In the genomic region with DNA sequence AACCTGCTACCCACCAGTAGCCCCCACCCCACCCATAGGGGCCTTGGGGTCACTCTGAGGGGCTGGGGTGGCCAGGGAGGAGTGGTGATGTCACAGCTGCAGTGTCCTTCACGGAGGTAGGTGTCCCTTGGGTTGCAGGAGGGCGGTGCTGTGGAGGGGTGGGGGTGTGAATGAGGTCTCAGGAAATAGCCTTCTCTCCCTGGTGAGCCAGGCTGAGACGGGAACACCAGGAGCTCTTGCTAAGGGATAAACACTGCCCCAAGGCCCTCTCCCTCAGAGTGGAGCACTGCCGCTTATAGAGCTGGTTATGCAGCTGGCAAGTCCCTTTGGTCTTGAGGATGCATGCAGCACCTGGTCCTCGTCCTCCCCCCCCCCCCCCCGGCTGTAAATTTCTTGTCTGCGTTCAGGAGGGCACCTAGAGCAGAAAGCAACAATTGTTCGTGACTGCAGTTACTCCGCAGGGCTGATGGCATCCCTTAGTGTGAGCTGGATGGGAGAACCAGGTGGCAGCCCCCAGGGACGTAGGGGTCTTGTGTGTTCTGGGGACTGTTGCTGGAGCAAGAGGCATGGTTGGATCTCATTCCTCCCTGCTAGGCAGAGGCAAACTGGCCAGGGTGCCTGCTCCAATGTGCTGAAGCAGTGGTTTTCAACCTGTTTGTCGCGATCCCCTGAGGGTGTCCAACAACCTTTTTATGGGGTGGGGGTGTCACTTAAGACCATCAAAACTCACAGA, we compare ENCODE assay signal across 9 mouse cellular contexts. TPM values are rescaled to one million over a fixed set of nuclear protein-coding genes. Genes with fewer than 3 reads are reported as not detected.
DNase-seq lines count a peak whose midpoint lies in the region; ATAC-seq and TF ChIP-seq lines count a peak whose summit lies in the region.
"Had no signal": no experiment of that assay in that cellular context is flagged by ENCODE, and none has a peak within 500 bp of the region (broad histone marks: within the 10 kb centered on the region; RNA-seq: fewer than 3 reads in every experiment).

No protein-coding gene starts in this region.

- no peak for ATAC-seq in kidney, postnatal 0 days (replicated peaks; ENCODE audit: low FRiP score, low read depth)
- peak; percentile 52 for ATAC-seq in forebrain, embryonic 16.5 days
- peak; percentile 9; the same call in 1 of the 2 replicates for ATAC-seq in limb, embryonic 14.5 days (ENCODE audit: low FRiP score, low read depth)
- ATAC-seq in inflammation-experienced regulatory T-cells, adult 6 months = no peak

- H3K9me3 ChIP-seq in kidney, postnatal 0 days (replicated peaks; ENCODE audit: low read length) = no peaks in the 10 kb centered on the region
- no peaks in the 10 kb centered on the region for H3K9me3 ChIP-seq in forebrain, embryonic 16.5 days (ENCODE audit: control insufficient read depth, low read length)
- no peaks in the 10 kb centered on the region for H3K9me3 ChIP-seq in limb, embryonic 14.5 days (ENCODE audit: control insufficient read depth, low read length)
- H3K9me3 ChIP-seq: G1E had no signal

- peak overlapping the region; percentile 51 for H3K4me2 ChIP-seq in kidney, postnatal 0 days (ENCODE audit: low read length)
- peak overlapping the region; percentile 79 for H3K4me2 ChIP-seq in forebrain, embryonic 16.5 days (ENCODE audit: low read length)
- H3K4me2 ChIP-seq in limb, embryonic 14.5 days (replicated peaks; ENCODE audit: low read depth, low read length, severe bottlenecking) = no peak overlapping the region

- WGBS in kidney, postnatal 0 days = 45% methylated on average over 11 of the region's 12 CpGs
- WGBS in forebrain, embryonic 16.5 days = 31% methylated on average over 11 of the region's 12 CpGs
- WGBS in limb, embryonic 14.5 days = 45% methylated on average over 7 of the region's 12 CpGs
- 73% methylated on average over 12 of the region's 12 CpGs for WGBS in small intestine, adult 2 months

- H3K4me1 ChIP-seq in kidney, postnatal 0 days (replicated peaks; ENCODE audit: insufficient read depth, low read length) = peaks cover 41% of the 10 kb centered on the region
- H3K4me1 ChIP-seq in forebrain, embryonic 16.5 days (replicated peaks; ENCODE audit: control insufficient read depth, insufficient read depth, low read length) = peaks cover 35% of the 10 kb centered on the region
- H3K4me1 ChIP-seq in limb, embryonic 14.5 days (ENCODE audit: control insufficient read depth, insufficient read depth, low read length) = peaks cover 32% of the 10 kb centered on the region
- H3K4me1 ChIP-seq in small intestine, adult 2 months (ENCODE audit: control insufficient read depth, insufficient read depth, insufficient read length, low read length) = peaks cover 42% of the 10 kb centered on the region

- H3K27me3 ChIP-seq in kidney, postnatal 0 days (ENCODE audit: insufficient read depth, low read length) = no peaks in the 10 kb centered on the region
- H3K27me3 ChIP-seq in forebrain, embryonic 16.5 days (replicated peaks; ENCODE audit: control insufficient read depth, insufficient read depth, low read length) = no peaks in the 10 kb centered on the region
- H3K27me3 ChIP-seq in limb, embryonic 14.5 days (ENCODE audit: control insufficient read depth, insufficient read depth, low read length) = no peaks in the 10 kb centered on the region
- no peaks in the 10 kb centered on the region for H3K27me3 ChIP-seq in small intestine, adult 2 months (ENCODE audit: control insufficient read depth, insufficient read depth, low read length)

- TF ChIP-seq CTCF in kidney, postnatal 0 days (IDR thresholded peaks at IDR 0.05; ENCODE audit: low read depth) = no peak
- no peak for TF ChIP-seq CTCF in small intestine, adult 2 months (IDR thresholded peaks at IDR 0.05; ENCODE audit: extremely low read depth, insufficient read length, insufficient replicate concordance, low read depth, low read length)

- TF ChIP-seq POLR2A in limb, embryonic 14.5 days (IDR thresholded peaks at IDR 0.05; ENCODE audit: borderline replicate concordance, extremely low read depth, insufficient read depth, insufficient read length) = no peak
- TF ChIP-seq POLR2A in small intestine, adult 2 months (IDR thresholded peaks at IDR 0.05; ENCODE audit: low read depth, low read length) = no peak

- peaks cover 19% of the 10 kb centered on the region for H3K36me3 ChIP-seq in kidney, postnatal 0 days (ENCODE audit: insufficient read depth, low read length)
- H3K36me3 ChIP-seq in forebrain, embryonic 16.5 days (ENCODE audit: control insufficient read depth, insufficient read depth) = peaks cover 3% of the 10 kb centered on the region; the same call in 1 of the 2 replicates
- H3K36me3 ChIP-seq in limb, embryonic 14.5 days (ENCODE audit: control insufficient read depth, insufficient read depth, low read length) = peaks cover 17% of the 10 kb centered on the region
- peaks cover 37% of the 10 kb centered on the region for H3K36me3 ChIP-seq in small intestine, adult 2 months (ENCODE audit: control insufficient read depth, insufficient read depth, low read length)

- H3K27ac ChIP-seq in kidney, postnatal 0 days = no peak overlapping the region
- H3K27ac ChIP-seq in forebrain, embryonic 16.5 days (ENCODE audit: low read length) = peak overlapping the region; percentile 93
- no peak overlapping the region for H3K27ac ChIP-seq in limb, embryonic 14.5 days (replicated peaks; ENCODE audit: low read depth, low read length)
- H3K27ac ChIP-seq in small intestine, adult 2 months (ENCODE audit: insufficient read depth, low read depth, low read length) = peak overlapping the region; percentile 15; the same call in 1 of the 2 replicates

- no peak overlapping the region for H3K4me3 ChIP-seq in kidney, postnatal 0 days (replicated peaks; ENCODE audit: low read depth, low read length)
- peak overlapping the region; percentile 42 for H3K4me3 ChIP-seq in forebrain, embryonic 16.5 days (replicated peaks; ENCODE audit: low read length)
- no peak overlapping the region for H3K4me3 ChIP-seq in limb, embryonic 14.5 days (replicated peaks; ENCODE audit: low read length)
- H3K4me3 ChIP-seq in small intestine, adult 2 months (ENCODE audit: low read depth, low read length) = no peak overlapping the region

- DNase-seq in kidney, postnatal 0 days (ENCODE audit: low spot score) = peak; percentile 11
- DNase-seq in kidney, postnatal 25 days = no peak
- peak; percentile 18 for DNase-seq in limb, embryonic 14.5 days (ENCODE audit: low spot score)
- DNase-seq in thymus, postnatal 36 days = no peak
- DNase-seq in layer of hippocampus, adult 9-10 months (ENCODE audit: low spot score) = no peak

- no peak overlapping the region for H3K9ac ChIP-seq in kidney, postnatal 0 days (ENCODE audit: low read depth, low read length)
- H3K9ac ChIP-seq in forebrain, embryonic 16.5 days (replicated peaks; ENCODE audit: low read depth, low read length) = peak overlapping the region; percentile 68
- H3K9ac ChIP-seq in limb, embryonic 14.5 days (ENCODE audit: low read depth, low read length, severe bottlenecking) = 0 out of 2 replicates have a peak overlapping the region, but pooled peaks have one; percentile 38

RNA-seq across cellular contexts. Expression of a gene that starts 7.0 kb away (rescaled TPM):
- 12.8 and 14.4 TPM in 2 replicates for polyA plus RNA-seq in kidney, postnatal 0 days (2015; fragmentation: Nextera tagmentation; extraction: Ambion mirVana)
- polyA plus RNA-seq in forebrain, embryonic 16.5 days (2015; fragmentation: Nextera tagmentation; extraction: Ambion mirVana) = 22.6 and 23.1 TPM in 2 replicates
- 6.7 and 7.3 TPM in 2 replicates for polyA plus RNA-seq in limb, embryonic 14.5 days (2012; rRNA removed)
- 6.2 and 6.6 TPM in 2 replicates for polyA plus RNA-seq in limb, embryonic 14.5 days (2014; fragmentation: Nextera tagmentation; extraction: Ambion mirVana)
- polyA plus RNA-seq in small intestine, adult 2 months (2012; rRNA removed) = 27.1 and 70.9 TPM in 2 replicates
- polyA plus RNA-seq in inflammation-experienced regulatory T-cells, adult 6 months (2017; shearing (Covaris generic)) = 10 to 100 TPM; 10.7 to 12.5 (median 11.0) TPM

RNA-seq across cellular contexts. Expression of a gene that starts 21.4 kb away (rescaled TPM):
- 11.2 and 13.3 TPM in 2 replicates for polyA plus RNA-seq in kidney, postnatal 0 days (2015; fragmentation: Nextera tagmentation; extraction: Ambion mirVana)
- polyA plus RNA-seq in forebrain, embryonic 16.5 days (2015; fragmentation: Nextera tagmentation; extraction: Ambion mirVana) = 0.11 and 0.29 TPM in 2 replicates
- polyA plus RNA-seq in limb, embryonic 14.5 days (2012; rRNA removed) = 4.8 and 5.9 TPM in 2 replicates
- polyA plus RNA-seq in limb, embryonic 14.5 days (2014; fragmentation: Nextera tagmentation; extraction: Ambion mirVana) = 5.7 and 6.1 TPM in 2 replicates
- polyA plus RNA-seq in small intestine, adult 2 months (2012; rRNA removed) = 277 and 416 TPM in 2 replicates
- polyA plus RNA-seq in inflammation-experienced regulatory T-cells, adult 6 months (2017; shearing (Covaris generic)) = under 1 TPM in 1 of 3 experiments, not detected in 2; 0.12 TPM

RNA-seq across cellular contexts. Expression of a gene that starts 22.9 kb away (rescaled TPM):
- 17.9 and 19.0 TPM in 2 replicates for polyA plus RNA-seq in kidney, postnatal 0 days (2015; fragmentation: Nextera tagmentation; extraction: Ambion mirVana)
- 26.7 and 32.3 TPM in 2 replicates for polyA plus RNA-seq in forebrain, embryonic 16.5 days (2015; fragmentation: Nextera tagmentation; extraction: Ambion mirVana)
- polyA plus RNA-seq in limb, embryonic 14.5 days (2012; rRNA removed) = 50.1 and 69.3 TPM in 2 replicates
- polyA plus RNA-seq in limb, embryonic 14.5 days (2014; fragmentation: Nextera tagmentation; extraction: Ambion mirVana) = 35.5 and 37.9 TPM in 2 replicates
- 46.9 and 86.6 TPM in 2 replicates for polyA plus RNA-seq in small intestine, adult 2 months (2012; rRNA removed)
- 10 to 100 TPM; 12.9 to 21.0 (median 16.1) TPM for polyA plus RNA-seq in inflammation-experienced regulatory T-cells, adult 6 months (2017; shearing (Covaris generic))

RNA-seq across cellular contexts. Expression of a gene that starts 27.9 kb away (rescaled TPM):
- polyA plus RNA-seq in kidney, postnatal 0 days (2015; fragmentation: Nextera tagmentation; extraction: Ambion mirVana) = not detected in 2 replicates
- polyA plus RNA-seq in forebrain, embryonic 16.5 days (2015; fragmentation: Nextera tagmentation; extraction: Ambion mirVana) = not detected in 2 replicates
- not detected in 2 replicates for polyA plus RNA-seq in limb, embryonic 14.5 days (2012; rRNA removed)
- polyA plus RNA-seq in limb, embryonic 14.5 days (2014; fragmentation: Nextera tagmentation; extraction: Ambion mirVana) = not detected in 2 replicates
- 0.28 TPM in 1 of 2 replicates, not detected in the other for polyA plus RNA-seq in small intestine, adult 2 months (2012; rRNA removed)
- polyA plus RNA-seq in inflammation-experienced regulatory T-cells, adult 6 months (2017; shearing (Covaris generic)) = not detected
- polyA plus RNA-seq: G1E had no signal

RNA-seq across cellular contexts. Expression of a gene that starts 28.4 kb away (rescaled TPM):
- 61.0 and 66.9 TPM in 2 replicates for polyA plus RNA-seq in kidney, postnatal 0 days (2015; fragmentation: Nextera tagmentation; extraction: Ambion mirVana)
- polyA plus RNA-seq in forebrain, embryonic 16.5 days (2015; fragmentation: Nextera tagmentation; extraction: Ambion mirVana) = 75.0 and 90.0 TPM in 2 replicates
- polyA plus RNA-seq in limb, embryonic 14.5 days (2012; rRNA removed) = 47.8 and 51.8 TPM in 2 replicates
- 65.6 and 69.0 TPM in 2 replicates for polyA plus RNA-seq in limb, embryonic 14.5 days (2014; fragmentation: Nextera tagmentation; extraction: Ambion mirVana)
- polyA plus RNA-seq in small intestine, adult 2 months (2012; rRNA removed) = 18.2 and 20.9 TPM in 2 replicates
- 10 to 100 TPM; 48.7 to 56.0 (median 50.0) TPM for polyA plus RNA-seq in inflammation-experienced regulatory T-cells, adult 6 months (2017; shearing (Covaris generic))

Comparison
In these comparisons a context has a peak if more than half of its experiments do, and no peak if none do; other contexts are left out.
1. DNase-seq: peak in kidney, postnatal 0 days (single experiment) and limb, embryonic 14.5 days (single experiment); none in kidney, postnatal 25 days (0 of 2), thymus, postnatal 36 days (0 of 2) and layer of hippocampus, adult 9-10 months (single experiment).
2. ATAC-seq: peak in forebrain, embryonic 16.5 days (single experiment) and limb, embryonic 14.5 days (single experiment); none in kidney, postnatal 0 days (single experiment) and inflammation-experienced regulatory T-cells, adult 6 months (single experiment).
3. H3K27ac ChIP-seq: peak in forebrain, embryonic 16.5 days (single experiment) and small intestine, adult 2 months (single experiment); none in kidney, postnatal 0 days (single experiment) and limb, embryonic 14.5 days (single experiment).
4. RNA of a gene that starts 21.4 kb away (polyA plus RNA-seq): 277 to 416 TPM in small intestine, adult 2 months; 11.2 to 13.3 TPM in kidney, postnatal 0 days, 4.8 to 6.1 TPM in limb, embryonic 14.5 days, 0.11 to 0.29 TPM in forebrain, embryonic 16.5 days and 0.12 TPM in inflammation-experienced regulatory T-cells, adult 6 months; every median in the first group is over 10 times any median in the second.